Mouse (Mus musculus) frontal cortex, postnatal 25 days (tissue): ENCODE results near the gene Ctsl.

Experiments
- DNase-seq, 2 experiments: peaks; one replicate each; pipeline ENCODE4 v3.0.0; 2022; ENCODE audit warnings: low spot score in 2 of 2

Ctsl gene

DNA sequence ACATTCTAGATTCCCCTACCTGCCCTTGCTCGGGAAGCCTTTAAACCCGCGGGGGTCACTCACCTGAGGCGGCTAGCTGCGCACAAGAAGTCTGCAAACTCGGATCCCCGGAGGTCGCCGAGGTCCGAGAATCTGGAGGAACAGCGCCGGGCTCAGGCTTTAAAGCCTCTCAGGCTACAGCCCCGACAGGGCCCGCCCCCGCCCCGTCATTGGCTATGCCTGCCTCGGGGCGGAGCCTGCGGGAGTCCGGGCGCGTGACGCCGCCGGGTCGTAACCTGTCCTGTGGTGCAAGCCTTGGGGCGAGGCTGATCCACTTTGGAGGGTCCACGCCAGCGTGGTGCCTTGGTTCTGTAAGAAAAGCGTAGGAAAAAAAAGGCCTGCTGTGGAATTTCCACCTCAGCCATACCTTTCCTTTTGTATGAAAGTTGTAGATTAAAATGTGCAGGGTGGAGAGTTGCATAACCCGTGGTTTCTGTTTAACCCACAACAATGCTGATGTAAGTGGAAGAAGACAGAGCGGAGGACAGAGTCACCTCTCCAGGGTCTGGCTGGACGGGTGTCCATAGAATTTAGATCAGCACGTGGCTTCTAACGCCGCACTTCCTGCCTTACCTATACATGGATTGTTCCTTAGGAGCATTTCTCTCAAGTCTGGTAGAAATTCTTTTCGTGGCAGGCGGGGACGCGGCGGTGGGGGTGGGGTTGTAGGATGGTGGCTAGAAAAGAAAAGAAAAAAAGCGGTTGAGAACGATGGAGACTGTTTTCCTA, at the start of gene Ctsl:
TSS of gene Ctsl (minus strand) at position 718 of the 768 bp plus-strand sequence.
- peak; percentile 83 to 88 for DNase-seq

DNA sequence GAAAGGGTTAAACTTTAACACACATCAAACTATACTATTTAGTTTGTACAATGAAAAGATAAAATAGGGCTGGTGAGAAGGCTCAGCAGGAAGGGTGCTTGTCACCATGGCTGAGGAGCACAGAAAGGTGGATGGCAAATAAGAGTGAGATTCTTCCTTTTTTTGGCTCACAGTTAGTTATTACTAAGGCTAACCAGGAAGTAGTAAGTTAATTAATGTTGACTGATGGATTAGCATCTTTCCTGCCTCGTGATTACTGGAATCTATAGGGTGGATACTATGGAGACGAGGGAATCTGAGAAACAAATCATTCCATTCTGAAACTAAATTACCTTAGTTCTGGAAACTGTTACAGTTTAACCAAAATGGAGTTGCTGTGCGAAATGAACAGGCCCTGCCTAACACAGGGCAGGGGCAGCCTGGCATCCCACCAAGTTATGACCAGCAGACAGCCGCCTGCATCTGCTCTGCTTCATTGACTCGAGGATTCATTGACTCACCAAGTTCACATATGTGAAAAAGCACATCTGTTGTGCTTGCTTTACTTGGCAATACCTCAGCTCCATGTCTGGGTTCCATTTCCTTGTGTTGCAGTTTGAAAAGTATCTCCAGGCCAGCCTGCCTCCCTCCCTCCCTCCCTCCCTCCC, 46.4 kb upstream of the Ctsl start:
- DNase-seq = no peak

DNA sequence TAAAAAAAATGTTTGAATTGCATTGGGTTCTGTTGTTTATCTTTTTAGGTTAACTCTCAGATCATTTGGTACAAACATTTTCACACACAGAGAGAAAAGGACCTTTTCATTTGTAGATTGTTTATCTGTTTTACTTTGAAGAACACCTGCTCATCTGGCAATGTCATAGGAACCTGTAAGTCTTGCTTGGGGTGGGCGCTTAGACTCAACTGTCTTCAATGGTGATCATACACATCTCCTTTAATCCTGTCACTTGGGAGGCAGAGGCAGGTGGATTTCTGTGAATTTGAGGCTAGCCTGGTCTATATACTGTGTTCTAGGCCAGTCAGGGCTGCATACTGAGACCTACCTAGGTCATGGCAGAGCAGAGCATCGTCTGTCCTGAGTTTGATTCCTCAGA, 45.0 kb upstream of the Ctsl start:
- DNase-seq = no peak

DNA sequence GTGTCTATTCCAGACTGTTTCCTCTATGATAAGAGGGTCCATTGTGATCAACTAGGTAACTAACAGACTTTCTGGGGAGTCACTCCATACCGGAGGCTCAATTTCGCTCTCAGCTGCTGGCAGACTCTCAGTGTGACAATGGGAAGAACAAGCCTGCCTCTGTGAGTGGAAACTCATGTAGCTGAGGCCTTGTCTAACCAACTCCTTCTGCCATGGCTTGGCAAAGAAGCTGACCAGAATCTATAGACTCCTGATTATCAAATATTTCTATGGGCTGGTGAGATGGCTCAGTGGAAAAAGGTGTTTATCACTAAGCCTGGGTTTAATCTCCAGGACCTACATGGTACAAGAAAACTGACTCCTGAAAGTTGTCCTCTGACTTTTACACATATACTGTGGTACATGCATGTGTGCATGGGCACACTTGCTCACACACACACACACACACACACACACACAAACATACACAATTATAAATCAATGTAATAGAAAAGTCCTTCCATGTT, 42.1 kb upstream of the Ctsl start:
- DNase-seq = no peak

DNA sequence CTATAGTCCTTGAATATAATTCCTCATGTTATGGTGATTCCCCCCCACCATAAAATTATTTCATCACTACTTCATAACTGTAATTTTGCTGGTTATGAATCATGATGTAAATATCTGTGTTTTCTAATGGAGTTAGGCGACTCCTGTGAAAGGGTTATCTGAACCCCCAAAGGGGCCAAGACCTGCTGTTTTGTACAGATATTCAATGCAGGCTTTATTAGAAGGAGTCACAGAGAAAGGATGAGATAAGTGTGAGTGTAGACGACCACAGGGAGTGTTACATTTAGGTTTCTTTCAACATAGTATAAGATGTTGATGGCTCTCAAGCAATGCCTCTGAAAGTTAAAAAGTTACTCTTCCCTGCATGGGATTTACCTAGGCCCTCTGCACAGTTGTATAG, 40.6 kb upstream of the Ctsl start:
- no peak for DNase-seq

DNA sequence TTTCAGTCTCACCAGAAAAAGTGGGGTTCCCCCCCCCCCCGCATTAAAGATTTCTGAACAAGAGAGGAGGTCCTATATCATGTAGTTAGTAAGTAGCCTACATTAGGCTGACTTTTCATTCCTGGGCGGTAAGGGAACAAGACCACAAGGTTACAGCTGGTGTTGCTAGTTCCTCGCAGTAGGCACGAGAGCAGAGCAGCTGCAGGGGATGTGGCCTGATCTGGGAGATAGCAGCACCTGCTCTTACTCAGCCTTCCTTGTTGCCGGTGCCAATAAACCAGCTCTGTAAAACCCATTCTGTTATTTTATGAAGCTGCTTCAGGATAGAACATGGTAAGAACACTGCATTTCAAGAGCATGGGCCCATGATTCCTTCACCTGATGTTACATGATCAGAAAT, 39.9 kb upstream of the Ctsl start:
- no peak for DNase-seq

DNA sequence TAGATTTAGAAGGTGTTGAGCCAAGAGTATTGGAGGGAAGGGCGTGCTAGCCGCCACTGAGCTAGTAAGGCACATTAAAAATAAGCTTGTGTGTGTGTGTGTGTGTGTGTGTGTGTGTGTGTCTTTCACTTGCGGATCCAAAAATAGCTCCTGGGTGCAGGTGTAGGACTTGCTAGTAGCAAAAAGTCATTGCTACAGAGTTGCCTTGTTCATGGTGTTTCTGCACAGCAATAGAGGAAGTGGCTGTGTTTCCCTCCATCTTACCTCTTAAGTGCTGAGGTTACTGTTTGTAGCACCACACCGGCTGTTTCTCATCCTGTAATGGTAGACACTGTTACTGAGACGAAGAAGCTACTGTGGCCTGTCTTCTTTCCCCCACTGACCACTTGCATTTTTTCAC, 37.3 kb upstream of the Ctsl start:
- DNase-seq = no peak

DNA sequence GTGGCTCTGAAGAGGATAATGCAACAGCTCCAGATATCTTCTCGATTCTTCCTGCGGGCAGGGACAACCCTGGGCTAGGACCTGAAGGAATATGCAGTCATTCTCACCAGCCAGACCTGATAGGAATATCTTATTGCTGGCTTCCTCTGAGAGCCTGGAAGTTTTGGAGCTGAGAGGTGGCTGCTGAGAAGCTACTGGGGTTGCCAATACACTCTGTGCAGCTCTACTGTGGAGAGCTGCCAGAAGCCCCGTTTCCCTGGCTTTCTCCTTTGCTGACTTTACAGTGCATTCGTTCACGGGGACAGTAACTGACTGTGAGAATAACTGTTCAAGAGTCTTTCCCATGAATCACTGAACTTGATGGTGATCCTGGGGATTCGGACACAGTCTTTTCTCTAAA, 34.9 kb upstream of the Ctsl start:
- no peak for DNase-seq

DNA sequence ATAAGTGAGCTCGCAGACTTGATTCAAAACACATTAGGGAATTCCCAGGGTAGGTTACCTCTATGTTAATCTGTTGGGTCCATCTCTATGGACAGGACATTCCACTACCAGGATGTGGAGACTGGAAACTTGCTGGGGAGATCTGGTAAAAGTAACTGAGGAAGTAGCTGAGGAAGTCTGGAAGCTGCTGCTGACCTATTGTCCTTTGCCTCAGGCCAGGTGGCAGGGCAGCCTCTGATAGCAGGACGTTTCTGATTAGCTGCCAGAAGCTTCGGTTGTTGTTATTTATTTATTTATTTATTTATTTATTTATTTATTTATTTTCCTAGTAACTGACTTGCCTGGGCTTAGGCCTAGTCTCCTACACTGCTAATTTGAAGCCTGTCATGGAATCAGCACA, 32.8 kb upstream of the Ctsl start:
- DNase-seq = no peak

DNA sequence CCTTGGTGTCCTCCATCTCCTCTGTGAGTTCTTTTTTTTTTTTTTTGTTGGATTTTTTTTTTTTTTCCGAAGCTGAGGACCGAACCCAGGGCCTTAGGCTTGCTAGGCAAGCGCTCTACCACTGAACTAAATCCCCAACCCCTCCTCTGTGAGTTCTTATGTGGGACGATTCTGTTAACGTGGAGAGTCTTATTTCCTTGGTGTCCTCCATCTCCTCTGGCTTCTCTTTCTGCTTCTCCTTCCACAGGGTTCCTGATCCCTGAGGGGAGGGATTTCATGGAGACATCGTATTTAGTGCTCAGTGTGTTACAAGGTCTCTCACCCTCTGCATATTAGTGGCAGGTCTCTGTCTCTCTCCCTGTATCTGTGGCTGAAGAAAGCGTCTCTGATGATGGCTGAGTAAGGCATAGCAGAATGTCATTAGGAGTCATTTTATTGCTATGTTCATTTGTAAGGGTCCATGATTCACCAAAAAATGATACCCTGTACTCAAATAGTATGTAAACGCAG, 32.3 kb upstream of the Ctsl start:
- no peak for DNase-seq

DNA sequence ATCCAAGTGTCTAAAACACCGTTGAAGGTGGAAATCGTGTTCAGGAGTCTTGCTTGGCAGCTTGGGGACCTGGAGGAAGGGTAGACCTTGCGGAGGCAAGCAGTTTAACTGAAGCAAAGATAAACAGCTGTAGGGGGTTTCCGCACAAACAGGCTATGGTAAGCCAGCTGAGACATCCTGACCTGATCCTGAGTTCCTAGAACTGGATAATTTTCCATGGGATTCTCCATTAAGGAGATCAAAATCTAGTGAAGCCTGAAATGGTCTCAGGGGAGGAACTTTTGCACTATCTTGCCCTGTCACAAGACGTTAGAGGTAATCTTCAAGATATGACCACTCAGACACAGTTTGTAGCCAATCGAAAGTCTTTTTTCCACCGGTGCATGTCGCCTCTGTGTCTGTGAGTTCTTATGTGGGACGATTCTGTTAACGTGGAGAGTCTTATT, 31.8 kb upstream of the Ctsl start:
- no peak for DNase-seq

DNA sequence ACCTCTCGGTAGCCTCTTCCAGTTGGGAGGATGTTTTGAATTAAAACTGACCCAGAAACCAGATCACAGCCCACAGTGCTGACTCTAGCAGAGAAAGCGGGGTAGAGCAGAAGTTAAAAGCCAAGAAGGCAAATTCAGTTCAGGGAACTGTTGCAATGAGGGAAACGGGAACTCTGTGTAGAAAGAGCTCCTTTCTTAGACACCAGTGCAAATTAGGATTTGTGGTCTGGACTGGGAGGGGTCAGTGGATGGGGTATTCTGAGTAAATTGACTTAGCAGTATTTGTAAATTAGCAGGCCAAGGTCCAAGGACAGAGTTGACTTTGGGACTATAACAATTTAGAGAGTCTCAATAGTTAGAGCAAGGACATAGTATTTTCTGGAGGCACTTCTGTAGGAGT, 31.3 kb upstream of the Ctsl start:
- no peak for DNase-seq

DNA sequence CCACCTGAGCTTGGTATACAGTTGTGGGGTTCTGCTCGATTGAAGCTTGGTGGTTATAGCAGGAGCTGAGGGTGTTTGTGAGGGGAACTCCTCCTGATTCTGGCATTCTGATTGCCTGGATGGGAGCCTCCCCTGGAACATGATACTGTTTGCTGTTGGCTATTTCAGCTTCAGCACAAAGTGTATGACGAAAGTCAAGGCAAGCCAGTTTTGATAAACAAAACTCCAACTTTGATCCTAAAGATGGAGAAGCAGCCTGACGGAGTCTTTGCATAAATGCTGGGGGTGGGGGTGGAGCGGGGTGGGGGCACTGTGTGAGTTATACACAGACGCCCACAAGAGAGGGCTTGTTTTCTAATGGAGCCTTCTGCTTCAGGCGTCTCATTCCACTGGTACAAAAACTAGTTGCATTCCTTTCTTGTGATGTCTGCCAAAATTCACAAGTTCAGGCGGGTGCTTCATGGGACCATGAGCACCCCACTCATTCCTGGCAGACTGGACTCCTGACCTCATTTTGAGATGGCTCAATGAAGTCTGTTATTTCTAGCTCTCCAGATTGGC, 30.2 kb upstream of the Ctsl start:
- no peak for DNase-seq

DNA sequence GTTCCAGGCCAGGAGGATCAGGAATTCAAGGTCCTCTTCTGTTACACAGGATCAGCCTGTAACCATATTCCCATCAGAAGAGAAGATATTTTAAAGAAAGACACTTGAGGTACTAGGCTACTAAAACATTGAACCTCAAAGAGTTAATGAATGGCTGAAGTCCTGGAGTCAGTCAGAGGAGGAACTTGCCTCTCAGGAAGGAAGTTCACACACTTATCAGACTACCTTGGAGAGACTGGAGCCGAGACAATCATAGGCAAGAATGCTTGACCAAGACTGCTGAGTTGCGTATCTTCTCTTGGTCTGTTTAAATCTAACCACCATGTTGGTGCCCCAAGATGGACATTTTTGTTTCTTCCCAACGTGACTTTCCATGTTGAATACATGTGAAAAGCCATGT, 29.2 kb upstream of the Ctsl start:
- no peak for DNase-seq

DNA sequence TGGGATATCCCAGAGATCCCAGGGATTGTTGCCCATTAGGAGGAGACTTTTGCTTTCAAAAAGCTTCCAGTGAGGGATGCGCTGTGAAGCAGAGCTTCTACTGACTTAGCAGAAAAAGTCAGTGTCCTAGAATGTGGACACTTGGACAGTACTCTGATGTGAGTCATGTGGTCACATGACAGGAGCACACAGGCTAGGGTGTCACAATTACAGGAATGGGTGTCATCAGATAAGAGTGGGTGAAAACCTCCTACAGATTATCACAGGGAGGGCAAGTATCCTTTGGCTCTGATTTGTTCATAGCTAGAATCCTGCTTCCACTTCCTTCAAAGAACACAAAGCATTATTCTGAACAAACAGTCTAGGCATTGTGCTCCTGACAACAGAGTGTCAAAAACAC, 27.4 kb upstream of the Ctsl start:
- no peak for DNase-seq

DNA sequence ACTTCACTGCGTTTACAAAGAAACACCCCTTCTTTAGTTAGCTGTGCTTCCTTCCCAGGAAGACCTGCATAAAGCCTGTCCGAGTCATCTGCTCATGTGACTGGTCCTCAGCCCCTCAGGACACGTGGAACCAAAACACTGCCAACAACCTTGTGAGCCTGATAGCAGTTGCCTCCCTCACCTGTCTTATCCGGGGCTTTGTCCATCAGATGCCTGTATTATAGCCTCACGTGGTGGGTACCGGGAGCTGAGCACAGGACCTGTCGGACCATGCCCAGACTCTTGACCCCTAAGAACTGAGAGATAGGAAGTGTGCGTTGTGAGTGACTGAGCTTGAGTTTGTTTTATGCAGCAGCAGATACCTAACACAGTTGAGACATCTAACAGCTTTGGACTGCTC, 26.3 kb upstream of the Ctsl start:
- DNase-seq = no peak

DNA sequence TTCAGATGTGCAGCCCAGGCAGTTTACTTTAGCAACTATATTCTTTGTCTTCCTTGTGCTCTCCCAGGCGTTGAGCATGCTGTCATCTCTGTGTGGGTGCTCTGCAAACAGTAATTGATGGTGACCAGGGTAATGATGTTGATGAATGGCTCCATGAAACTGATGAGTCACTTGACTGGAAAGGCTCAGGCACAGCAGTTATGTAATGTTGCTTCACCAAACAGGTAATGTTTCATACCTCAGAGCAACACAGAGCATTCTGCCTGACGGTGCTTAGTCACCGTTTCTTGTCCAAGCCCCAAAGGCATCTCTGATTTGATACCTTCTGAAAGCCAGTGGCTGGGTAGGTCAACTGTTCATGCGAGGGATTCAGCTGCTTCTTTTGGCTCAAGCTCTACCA, 17.7 kb upstream of the Ctsl start:
- no peak for DNase-seq

DNA sequence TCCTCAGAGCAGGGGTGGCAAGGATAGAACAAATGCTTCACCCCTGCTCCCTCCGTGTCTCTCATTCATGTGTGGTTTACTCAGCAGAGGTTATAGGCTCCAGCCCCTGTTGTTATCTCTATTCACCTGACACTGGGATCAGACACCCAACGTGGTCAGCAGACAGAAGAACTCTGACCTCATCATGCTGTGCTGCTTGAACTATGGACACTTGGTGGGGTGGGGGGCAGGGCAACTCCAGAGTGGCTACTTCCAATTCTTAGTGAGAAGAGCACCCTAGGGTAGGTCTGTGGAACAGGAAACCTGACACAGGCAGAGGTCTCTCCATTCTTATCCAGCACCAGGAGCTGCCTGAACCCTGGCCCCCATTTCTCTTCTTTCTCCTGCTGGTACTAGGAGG, 15.4 kb upstream of the Ctsl start:
- DNase-seq = no peak

DNA sequence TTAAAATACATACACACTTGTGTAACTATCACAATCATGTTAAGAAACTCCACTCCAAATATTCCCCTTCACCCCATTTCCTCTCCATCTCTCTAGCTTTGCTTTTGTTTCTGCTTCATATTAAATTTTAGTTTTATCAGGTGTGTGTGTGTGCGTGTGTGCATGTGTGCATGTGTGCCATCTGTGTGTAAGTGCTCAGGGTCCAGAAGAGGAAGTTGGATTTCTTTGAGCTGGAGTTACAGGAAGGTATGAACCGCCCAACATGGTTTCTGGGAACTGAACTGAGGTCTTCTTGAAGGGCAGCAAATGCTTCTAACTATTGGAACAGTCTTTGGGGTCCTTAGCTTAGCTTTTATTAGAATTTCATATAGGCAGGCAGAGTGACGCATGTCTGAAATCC, 14.2 kb upstream of the Ctsl start:
- DNase-seq = no peak

DNA sequence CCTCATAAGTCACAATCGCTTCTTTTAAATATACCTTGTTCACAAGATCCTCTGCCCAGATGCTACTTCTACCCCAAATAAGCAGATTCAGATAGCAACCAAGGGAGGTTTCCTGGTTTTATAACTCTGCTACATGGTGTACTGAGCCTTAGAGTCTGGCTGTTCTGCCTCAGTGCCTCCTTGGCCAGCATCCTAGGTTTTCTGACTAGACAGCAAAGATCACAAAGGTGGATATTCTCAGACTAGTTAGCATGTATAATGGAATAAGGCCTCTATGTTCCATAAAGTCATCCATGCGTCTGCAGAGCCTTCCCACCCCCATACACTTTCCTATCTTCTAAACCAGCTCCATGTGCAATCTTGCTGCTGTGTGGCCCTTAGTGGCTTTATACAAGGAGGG, 9.6 kb upstream of the Ctsl start:
- DNase-seq = no peak

DNA sequence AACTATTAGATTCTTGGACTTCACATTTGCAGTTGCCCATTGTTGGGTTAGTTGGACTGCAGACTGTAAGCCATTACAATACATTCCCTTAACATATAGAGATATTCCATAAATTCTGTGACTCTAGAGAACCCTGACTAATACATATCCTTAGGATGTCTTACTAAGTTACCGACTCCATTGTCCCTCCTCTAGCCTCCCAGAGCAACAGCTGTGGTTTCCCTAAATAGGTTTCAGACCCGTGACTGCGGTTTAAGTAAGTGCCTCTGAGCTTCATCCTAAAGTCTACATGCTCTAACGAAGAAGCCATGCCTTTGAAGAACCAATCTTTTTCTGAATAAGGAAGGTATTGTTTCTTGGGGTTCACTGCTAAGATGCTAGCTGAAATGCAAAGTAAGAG, 7.9 kb upstream of the Ctsl start:
- DNase-seq = no peak

DNA sequence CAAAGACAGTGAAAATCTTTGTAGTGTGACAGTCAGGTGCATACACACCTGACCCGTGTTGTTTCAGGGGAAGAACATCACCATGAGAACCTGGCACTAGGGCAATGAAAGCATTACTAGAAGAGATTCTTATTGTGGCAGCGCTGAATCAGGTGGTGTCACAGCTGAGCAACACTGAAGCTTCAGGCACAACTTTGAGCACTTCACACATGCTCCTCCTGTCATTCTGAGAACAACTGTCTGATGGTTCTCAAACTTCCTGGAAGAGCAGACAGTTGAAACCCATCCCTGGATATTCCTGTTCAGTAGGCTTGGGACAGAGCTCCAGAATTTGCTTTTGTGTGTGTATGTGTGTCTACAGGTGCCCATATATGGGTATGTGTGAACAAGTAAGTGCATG, 5.8 kb upstream of the Ctsl start:
- DNase-seq = no peak

DNA sequence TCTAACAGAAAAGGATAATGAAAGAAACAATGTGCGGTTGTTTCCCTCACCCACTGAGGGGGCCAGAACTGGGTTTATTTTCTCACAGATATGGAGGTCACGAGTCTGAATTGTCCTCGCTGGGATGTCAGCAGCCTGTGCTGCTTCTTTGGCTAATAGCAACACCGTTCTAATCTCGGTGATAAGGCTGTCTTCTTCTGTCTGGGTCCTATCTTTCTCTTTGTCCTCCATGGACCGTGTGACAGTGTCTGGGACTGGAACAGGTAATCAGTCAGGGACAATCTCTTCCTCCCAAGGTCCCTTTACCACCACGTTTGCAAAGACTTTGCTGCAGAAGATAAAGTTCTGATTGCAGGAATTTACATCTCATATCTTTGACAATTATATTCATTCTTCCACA, 4.5 kb upstream of the Ctsl start:
- no peak for DNase-seq
